12 mouse cellular contexts compared by ENCODE assay signal in the genomic region with DNA sequence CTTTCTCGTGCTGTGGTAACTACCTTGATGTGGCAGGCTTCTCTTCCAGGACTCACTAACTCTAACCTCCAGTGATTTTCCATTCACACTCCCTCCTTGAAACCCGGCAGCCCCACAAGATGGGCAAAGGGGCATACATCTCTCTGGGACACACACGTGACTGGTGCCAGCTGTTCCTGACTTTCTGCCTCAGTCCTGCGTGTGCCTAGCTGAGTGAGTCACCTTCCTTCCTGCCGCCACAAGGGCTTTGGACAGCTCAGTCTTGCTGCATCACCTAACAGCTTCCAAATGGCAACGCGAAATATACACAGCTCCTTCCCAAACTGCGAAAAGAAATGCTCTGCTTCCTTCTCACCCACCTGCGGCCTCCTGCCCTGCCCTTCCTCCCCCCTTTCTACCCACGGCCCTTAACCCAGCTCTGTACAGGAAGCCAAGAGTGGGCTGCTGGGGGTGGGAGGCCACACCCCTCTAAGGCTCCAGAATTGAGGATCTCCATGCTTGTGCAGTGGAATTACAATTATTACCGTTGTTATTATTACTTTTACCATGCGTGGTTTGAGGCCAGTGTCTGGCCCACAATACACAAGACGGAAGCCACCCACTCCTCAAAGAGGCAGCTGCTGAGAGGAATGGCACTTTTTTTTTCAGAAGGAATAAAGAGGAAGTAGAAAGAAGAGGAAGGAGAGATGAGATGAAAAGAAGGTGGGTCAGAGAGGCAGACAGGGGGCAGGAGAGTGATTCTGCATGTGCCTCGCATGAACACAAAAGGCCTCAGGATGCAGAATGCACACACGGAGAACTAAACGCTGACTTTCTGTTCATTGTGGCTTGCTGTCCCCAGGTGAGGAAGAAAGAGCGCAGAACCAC.
DNase-seq lines count a peak whose midpoint lies in the region; ATAC-seq and TF ChIP-seq lines count a peak whose summit lies in the region.
"Had no signal": no experiment of that assay in that cellular context is flagged by ENCODE, and none has a peak within 500 bp of the region (broad histone marks: within the 10 kb centered on the region; RNA-seq: fewer than 3 reads in every experiment).

No protein-coding gene starts in this region.

- no peaks in the 10 kb centered on the region for H3K27me3 ChIP-seq in lung, embryonic 14.5 days (ENCODE audit: insufficient read depth, low read length)
- H3K27me3 ChIP-seq in cerebellum, adult 2 months (ENCODE audit: control insufficient read depth, insufficient read depth, low read length), result no peaks in the 10 kb centered on the region

- WGBS in lung, embryonic 14.5 days, result 42% methylated on average over 17 of the region's 17 CpGs
- WGBS in lung, adult 2 months, result 46% methylated on average over 17 of the region's 17 CpGs
- WGBS in cerebellum, adult 2 months, result 83% methylated on average over 17 of the region's 17 CpGs

- DNase-seq in lung, embryonic 14.5 days, result no peak
- no peak for DNase-seq in lung, adult 2 months
- peak; percentile 20 for DNase-seq in MN1 (ENCODE audit: low spot score)
- DNase-seq in brain, adult 2 months (ENCODE audit: low read depth, low spot score), result peak; percentile 79
- DNase-seq in thymus, postnatal 10 days (ENCODE audit: low spot score in 2 of 2), result peak; percentile 38 to 47
- DNase-seq in urinary bladder, adult 2 months (ENCODE audit: low spot score), result no peak
- DNase-seq in cerebellum, adult 2 months, result no peak
- DNase-seq: cerebellum, adult 11-12 months; heart, postnatal 36 days; retina, postnatal 1 day had no signal

- no peaks in the 10 kb centered on the region for H3K4me1 ChIP-seq in lung, embryonic 14.5 days (ENCODE audit: insufficient read depth)
- H3K4me1 ChIP-seq in lung, adult 2 months (ENCODE audit: control insufficient read depth, insufficient read depth, low read length), result no peaks in the 10 kb centered on the region
- H3K4me1 ChIP-seq in cerebellum, adult 2 months (ENCODE audit: control insufficient read depth, insufficient read depth, low read length), result no peaks in the 10 kb centered on the region; the same call in 1 of the 2 replicates

- no peak overlapping the region for H3K4me2 ChIP-seq in lung, embryonic 14.5 days

- no peak overlapping the region for H3K4me3 ChIP-seq in lung, embryonic 14.5 days (ENCODE audit: low read depth, low read length)
- no peak overlapping the region for H3K4me3 ChIP-seq in lung, adult 2 months (replicated peaks; ENCODE audit: extremely low read depth, low read depth, low read length)
- no peak overlapping the region for H3K4me3 ChIP-seq in cerebellum, adult 2 months (replicated peaks; ENCODE audit: insufficient read depth, low read depth, low read length)

- H3K9me3 ChIP-seq in lung, embryonic 14.5 days (ENCODE audit: low read depth, low read length), result no peaks in the 10 kb centered on the region

- peak; percentile 52; the same call in 1 of the 2 replicates for ATAC-seq in lung, embryonic 14.5 days (ENCODE audit: insufficient read depth)
- ATAC-seq: midbrain, embryonic 16.5 days had no signal

- no peak overlapping the region for H3K9ac ChIP-seq in lung, embryonic 14.5 days
- H3K9ac ChIP-seq: liver, embryonic 14.5 days had no signal

- H3K27ac ChIP-seq in lung, embryonic 14.5 days (ENCODE audit: low read depth), result no peak overlapping the region
- H3K27ac ChIP-seq in cerebellum, adult 2 months (ENCODE audit: insufficient read depth, low read length), result no peak overlapping the region
- H3K27ac ChIP-seq: liver, embryonic 14.5 days had no signal

- no peak for TF ChIP-seq CTCF in lung, embryonic 14.5 days (IDR thresholded peaks at IDR 0.05; ENCODE audit: low read depth)
- TF ChIP-seq CTCF in lung, adult 2 months (IDR thresholded peaks at IDR 0.05; ENCODE audit: insufficient read depth, low read length), result no peak
- TF ChIP-seq CTCF in cerebellum, adult 2 months (IDR thresholded peaks at IDR 0.05; ENCODE audit: borderline replicate concordance, insufficient read depth, low read depth, low read length), result no peak

- no peak for TF ChIP-seq POLR2A in lung, adult 2 months (IDR thresholded peaks at IDR 0.05; ENCODE audit: borderline replicate concordance, extremely low read depth, low read depth, low read length)
- TF ChIP-seq POLR2A in cerebellum, adult 2 months (IDR thresholded peaks at IDR 0.05; ENCODE audit: borderline replicate concordance, insufficient read depth, low read length), result no peak

- no peaks in the 10 kb centered on the region for H3K36me3 ChIP-seq in lung, embryonic 14.5 days (ENCODE audit: insufficient read depth)

Comparison
In these comparisons a context has a peak if more than half of its experiments do, and no peak if none do; other contexts are left out.
1. DNase-seq: peak in MN1 (single experiment), brain, adult 2 months (single experiment) and thymus, postnatal 10 days (2 of 2); none in lung, embryonic 14.5 days (single experiment), lung, adult 2 months (single experiment), urinary bladder, adult 2 months (single experiment) and cerebellum, adult 2 months (0 of 2).